Mouse (Mus musculus) retina, postnatal 7 days (tissue): ENCODE results near the gene Serpina3m.
"Not testable (repeated sequence)": the region's sequence is repeated elsewhere in the genome, so short reads cannot be mapped to it uniquely, and the experiment has no call there.

ENCODE experiments used
- DNase-seq: peaks from one replicate; pipeline ENCODE4 v3.0.0-alpha.2; 2012; ENCODE audit warnings: low read depth, low spot score

Serpina3m gene

DNA sequence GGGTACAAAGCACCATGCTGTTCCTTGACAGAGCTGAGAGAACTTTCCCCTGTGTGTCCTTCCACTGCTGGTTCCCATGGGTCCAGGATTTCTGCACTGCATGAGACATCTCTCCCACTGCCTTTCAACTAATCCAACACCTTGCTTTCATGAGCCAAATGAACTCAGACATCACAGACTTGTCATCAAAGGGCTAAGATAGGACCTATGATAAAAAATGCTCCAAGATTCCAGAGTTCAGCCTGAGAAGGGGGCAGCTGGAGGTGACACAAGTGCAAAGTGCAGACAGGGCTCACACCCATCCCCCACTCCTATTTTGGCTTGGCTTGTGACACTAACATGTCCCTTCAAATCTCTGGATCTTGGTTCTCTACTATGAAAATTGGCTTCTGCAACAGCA lies 50.2 kb downstream of the Serpina3m start:
- no peak for DNase-seq

- not testable (repeated sequence) for DNase-seq
Measured at GRCm38 (mm10) chr12:104391057-104391456, 52.8 kb downstream of the Serpina3m start.

GRCm38 (mm10) chr12:104403968-104404367 lies 65.7 kb downstream of the Serpina3m start:
- no peak for DNase-seq

DNA sequence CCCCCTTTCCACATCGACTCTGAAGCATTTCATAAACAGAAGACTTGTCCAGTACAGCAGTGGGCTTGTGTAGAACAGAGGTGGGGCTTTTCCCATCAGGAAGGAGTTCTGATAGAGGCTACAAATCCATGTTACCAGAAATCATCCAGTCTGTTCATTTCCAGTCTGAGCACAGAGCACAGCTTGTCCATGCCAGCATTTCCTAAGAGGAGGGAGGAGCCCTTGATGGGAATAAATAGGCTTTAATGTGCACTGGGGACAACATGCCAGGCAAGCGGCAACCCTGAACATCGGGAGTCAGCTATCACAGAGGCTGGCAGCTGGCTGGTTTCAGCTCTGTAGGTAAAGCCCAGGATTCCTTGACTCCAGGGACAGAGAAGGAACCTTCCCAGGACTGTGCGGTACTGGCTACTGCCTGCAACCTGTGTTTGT lies 68.2 kb downstream of the Serpina3m start, which contains the start of gene Serpina3n:
Serpina3n (plus strand) TSS at position 276 of the 432 bp plus-strand sequence.
- no peak for DNase-seq

- no peak for DNase-seq
Measured at GRCm38 (mm10) chr12:104412507-104412906, 74.2 kb downstream of the Serpina3m start.

GRCm38 (mm10) chr12:104414576-104414975 lies 76.3 kb downstream of the Serpina3m start:
- no peak for DNase-seq

DNA sequence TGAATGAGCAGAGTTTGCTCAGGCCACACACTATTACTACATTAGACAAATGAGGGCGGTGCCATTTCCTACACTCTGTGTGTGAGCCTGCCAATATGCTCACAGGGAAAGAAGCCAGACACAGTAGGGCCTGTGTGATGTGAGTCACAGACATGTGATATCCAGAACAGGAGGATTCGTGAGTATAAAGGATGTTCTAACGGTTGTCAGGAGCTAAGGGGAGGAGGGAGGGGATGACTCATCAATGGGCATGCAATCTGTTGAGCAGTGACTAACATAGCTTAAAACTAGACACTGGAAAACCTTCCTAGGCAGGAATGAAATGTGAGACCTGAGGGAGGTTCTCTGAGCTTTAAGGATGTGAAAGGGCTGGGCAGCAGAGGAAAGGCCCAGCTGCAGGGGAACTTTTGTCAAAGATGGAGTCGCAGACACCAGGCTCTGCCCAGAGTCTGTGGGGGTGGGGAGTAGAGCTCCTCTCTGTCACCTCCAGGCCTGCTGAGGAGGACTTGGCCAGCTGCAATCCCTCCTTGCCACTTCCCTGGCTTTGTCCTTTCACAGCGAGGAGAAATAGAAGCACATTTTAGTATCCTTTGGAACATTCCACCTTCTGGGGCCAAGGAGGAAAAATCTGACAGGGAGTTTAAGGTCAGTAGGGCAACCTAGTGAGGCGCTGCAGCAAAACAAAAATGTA lies 77.5 kb downstream of the Serpina3m start:
- no peak for DNase-seq

DNA sequence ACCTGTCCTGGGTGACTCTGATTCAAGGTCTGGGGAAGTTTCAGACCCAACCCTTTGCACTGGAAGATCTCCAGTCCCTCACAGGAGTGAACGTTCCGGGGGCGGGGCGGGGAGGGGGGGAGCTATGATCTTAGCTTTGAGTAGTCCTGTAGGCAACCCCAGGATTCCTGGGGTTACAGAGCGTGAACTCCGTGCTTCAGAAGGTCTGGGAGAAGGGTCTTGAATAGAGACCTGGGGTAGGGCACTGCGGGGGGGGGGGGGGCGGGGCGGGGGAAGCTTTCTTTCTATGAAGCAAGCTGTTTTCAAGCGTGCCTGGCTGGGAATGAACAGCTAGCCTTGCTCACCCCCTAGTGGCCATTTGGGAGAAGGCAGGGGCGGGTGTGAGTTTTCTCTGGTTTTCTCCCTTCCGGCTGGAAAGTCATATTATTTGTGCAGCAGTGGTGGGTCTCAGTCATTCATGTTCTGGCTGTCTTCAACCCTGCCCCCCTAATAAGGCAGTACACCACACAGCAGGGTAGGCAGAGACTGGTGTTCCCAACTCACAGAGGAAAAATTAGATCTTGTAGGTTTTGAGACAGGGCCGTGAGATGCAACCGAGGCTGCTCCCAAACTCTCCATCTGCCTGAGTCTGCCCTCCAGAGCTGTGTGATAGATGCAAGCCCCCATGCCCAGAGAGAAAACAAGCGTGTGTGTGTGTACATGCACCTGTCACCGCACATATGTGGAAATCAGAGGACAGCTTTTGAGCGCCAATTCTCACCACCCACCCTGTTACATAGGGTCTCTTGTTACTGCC lies 80.3 kb downstream of the Serpina3m start:
- DNase-seq = peak; percentile 63

DNA sequence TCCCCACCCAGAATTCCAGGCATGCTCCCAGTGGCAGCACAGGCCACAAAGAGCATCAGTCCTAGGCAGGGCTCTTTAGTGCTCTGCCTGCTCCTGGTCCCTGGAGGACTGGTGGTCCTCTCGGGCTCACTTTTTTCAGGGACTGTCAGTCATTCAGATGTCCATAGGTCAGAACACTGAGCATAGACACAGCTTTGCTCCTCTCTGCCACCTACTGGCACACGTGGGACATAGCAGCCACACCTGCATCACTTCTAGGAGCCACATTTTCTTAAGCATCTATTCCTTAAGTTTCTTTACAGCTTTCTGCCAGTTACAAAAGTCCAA lies 80.8 kb downstream of the Serpina3m start:
- DNase-seq = no peak

DNA sequence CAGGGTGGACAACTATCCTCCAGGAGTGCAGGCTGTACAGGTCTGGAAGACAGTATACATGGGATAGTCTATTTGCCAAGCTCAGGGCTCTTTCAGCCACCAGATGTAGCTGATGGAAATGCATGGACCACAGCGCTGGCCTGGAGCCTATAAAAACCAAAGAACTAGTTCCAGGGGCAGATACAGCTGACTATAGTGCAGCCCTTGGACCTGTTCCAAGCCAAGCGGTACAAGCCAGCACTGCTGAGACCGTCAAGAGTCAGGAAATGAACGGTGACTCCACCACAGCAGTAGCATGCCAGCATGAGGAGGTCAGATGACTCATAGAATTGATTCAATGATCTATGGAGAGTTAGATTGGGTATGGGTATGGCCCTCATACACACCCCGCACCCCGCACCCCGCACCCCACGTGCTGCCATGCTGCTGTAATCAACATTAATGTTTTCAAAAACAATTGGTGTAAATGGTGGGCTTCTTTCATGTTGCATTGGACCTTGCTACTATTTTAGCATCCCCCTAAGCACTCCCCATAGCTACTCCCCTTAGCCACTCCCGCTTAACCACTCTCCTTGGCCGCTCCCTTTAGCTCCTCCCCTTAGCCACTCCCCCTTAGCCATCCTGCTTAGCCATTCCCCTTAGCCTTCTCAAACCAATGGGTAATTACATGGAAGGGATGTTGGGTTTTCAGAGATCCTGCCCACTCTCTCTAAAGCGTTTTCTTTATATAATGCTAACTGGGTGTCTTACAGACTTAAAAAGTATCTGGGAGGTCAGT lies 84.5 kb downstream of the Serpina3m start:
- DNase-seq = no peak

DNA sequence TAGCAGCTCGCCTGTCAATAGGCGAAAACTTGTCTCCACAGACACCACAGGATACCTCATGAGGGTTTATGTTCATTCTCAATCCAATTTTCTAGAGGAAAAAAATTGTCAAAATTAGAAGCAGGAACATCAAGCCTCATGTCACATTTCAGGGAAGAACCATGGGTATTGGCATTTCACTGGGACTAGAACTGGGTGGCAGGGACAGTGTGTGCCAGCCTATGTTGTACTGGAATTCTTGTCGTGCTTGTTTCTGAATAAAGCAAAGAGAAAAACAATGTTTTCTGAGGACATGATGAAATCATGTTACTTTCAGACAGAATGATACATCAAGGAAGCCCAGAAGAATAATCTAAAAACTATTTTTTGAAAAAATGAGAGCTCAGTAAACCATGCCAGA lies 87.3 kb downstream of the Serpina3m start:
- DNase-seq = no peak

DNA sequence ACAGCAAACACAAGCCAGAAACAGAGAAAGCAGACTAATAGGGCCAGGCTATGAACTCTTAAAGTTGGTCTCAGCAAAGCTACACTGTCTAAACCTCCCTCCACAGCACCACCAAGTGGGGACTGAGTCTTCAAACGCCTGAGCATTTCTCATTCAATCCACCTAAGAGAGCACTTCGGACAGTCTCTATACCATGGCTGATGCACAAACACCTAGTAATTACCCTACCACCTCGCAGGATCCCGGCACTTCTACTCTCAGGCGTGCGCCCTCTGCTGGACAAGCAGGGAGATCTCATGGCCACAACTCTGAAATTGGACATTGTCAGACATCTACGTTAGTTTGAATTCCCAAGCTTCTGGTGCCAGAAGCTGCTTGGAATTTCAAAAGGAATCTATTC lies 88.6 kb downstream of the Serpina3m start:
- DNase-seq = no peak

DNA sequence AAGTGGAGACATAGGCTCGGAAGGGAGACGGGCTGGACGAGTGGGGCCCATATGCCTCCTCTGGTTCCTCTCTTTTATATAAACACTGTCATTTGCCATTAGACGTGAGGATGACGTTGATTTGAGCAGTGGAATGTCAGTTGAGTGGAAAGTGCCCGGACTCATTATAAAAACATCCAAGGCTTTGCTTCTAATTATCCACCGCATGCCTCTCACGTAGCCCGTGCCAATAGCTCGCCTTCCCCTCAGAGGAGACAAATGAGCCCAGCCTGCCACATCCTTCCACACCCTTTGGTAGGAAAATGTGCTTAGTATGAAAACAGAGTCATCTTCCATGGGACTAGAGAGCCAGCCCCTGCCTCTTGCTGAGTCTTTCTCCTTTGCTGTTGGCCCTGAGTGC lies 93.1 kb downstream of the Serpina3m start:
- DNase-seq = no peak

DNA sequence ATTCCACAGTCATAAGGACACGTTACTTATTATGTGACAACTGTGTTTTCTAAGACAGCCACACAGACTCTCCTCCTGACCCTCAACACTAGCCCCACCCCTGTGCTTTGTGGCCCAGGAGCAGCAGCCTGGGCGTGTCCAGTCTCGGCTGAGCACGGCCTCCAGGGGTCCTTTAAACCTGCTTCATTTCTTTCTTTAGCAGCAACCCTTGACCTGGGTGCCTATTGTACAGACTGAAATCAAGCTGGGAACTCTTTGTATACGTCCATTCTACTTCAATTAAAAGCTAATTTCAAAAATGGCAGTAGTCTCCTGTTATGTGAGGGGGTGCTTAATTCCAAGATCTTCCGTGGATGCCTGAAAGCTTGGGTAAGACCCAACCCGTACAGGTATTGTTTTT lies 94.9 kb downstream of the Serpina3m start:
- DNase-seq = no peak

DNA sequence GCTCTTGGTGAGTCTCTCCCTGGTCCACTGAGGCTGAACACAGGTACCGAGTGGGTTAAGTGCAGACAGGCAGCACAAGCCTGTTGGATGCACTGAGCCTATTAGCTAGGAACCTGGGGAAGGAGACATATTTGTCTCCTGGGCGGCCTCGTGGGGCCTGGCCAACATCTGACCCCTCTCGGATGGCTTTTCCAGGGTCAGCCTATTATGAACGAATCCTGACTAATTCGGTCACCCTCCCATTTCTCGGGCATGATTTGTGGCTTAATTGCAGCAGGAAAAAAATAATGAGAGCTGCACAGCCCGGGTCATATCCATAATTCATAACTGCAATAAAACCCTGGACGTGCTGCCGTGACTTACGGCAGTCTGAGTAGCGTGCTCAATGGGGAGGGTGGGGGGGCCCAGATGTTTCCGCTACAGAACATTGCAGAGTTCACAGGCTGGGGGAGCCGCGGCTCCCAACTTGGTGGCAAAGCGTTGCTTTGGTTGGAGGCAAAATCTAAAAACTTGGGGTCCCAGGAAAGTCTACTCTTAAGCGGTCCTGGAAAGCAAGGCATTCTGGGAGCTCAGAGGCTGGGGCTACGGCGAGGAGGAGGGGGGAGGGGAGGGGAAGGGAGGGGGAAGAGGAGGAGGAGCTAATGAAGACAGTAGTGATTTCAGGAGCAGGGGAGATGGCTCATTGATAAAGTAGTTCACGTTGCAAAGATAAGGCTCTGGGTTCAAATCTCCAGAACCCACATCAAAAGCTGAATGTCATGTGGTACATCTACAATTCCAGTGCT lies 95.9 kb downstream of the Serpina3m start:
- no peak for DNase-seq

- peak; percentile 67 for DNase-seq
Measured at GRCm38 (mm10) chr12:104440087-104440760, 101.9 kb downstream of the Serpina3m start.

DNA sequence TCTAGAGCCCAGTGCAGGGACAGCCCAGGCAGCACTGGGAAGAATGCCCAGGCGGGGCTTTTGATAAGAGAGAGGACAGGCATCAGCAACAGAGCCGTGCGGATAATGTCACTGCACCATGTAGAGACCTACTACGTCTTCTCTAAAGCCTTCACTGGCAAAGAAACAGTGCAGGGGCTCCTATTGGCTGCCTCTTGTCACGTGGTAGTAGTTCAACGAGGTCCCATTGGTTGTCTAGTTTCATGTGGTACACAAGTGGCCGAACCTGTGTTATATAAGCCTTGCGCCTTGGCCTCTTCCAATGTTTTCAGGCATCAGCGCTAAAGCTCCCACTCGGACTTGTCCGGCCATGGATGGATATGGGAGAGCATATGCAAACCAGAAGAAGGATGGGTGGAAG lies 105.4 kb downstream of the Serpina3m start:
- DNase-seq = no peak
